Mouse (Mus musculus) retina, postnatal 7 days (tissue): ENCODE data around the gene Gm17361.
"Not testable (repeated sequence)": the region's sequence is repeated elsewhere in the genome, so short reads cannot be mapped to it uniquely, and the experiment has no call there.

ENCODE experiments used
- DNase-seq: peaks from one replicate; pipeline ENCODE4 v3.0.0-alpha.2; 2012; ENCODE audit warnings: low read depth, low spot score

Gene Gm17361

GRCm38 (mm10) chrX:125003863-125004262 lies at the start of gene Gm17361:
TSS of gene Gm17361 (plus strand) at chrX:125004163.
- DNase-seq, result not testable (repeated sequence)
